Mouse (Mus musculus) embryonic facial prominence, embryonic 10.5 days (tissue): ENCODE measurements at regions not wholly inside any gene's neighbourhood (a gene's known extent, or its start where the extent isn't known, plus 50 kb on each side); places are given as distances from the start of the nearest gene placed in this dataset.

ENCODE experiments used
- DNase-seq: peaks from one replicate; pipeline ENCODE4 v3.0.0-alpha.2; 2017; ENCODE audit warnings: low spot score
- H3K27ac ChIP-seq: fragments of 300-500 bp; sonication (generic); replicated peaks from 2 replicates; pipeline ENCODE4 v1.5.1; 2016; ENCODE audit warnings: mild to moderate bottlenecking
- H3K27me3 ChIP-seq: fragments of 300-500 bp; sonication (generic); replicated peaks from 2 replicates; pipeline ENCODE4 v1.6.1; 2016; ENCODE audit warnings: low read depth, mild to moderate bottlenecking; ENCODE audit not compliant: poor library complexity, severe bottlenecking
- H3K36me3 ChIP-seq: fragments of 300-500 bp; sonication (generic); replicated peaks from 2 replicates; pipeline ENCODE4 v1.6.1; 2016; ENCODE audit warnings: mild to moderate bottlenecking, moderate library complexity
- H3K4me1 ChIP-seq: fragments of 300-500 bp; sonication (generic); 2 replicates; pipeline ENCODE4 v1.6.1; 2016
- H3K4me3 ChIP-seq: fragments of 300-500 bp; sonication (generic); 2 replicates; pipeline ENCODE4 v1.5.1; 2016; ENCODE audit warnings: mild to moderate bottlenecking, moderate library complexity
- H3K9me3 ChIP-seq: fragments of 300-500 bp; sonication (generic); 2 replicates; pipeline ENCODE4 v1.6.1; 2016; ENCODE audit warnings: mild to moderate bottlenecking
- WGBS: fragments of 180-500 bp; shearing (Covaris S2); methylation state at CpG from one replicate; pipeline ENCODE4 v1.1.7; 2016; 5-methylcytosine and 5-hydroxymethylcytosine counted together

DNA sequence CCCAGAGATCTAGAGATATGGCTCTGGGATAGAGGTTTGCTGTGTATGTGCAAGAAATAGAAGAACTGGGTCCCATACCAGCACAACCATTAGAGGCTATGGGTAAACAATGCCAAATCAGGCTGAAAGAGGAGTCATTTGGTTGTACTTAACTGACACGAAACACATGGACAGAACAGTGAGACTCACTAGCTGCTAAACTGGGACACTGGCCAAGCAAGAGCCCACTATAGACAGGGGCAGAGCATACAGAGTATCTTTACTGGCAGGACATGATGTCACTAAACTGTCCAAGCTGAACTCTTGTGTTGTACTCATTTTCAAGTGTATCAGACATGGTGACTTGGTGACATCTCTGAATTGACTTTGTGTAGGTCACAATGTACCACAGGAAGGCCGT, 371.3 kb upstream of the Dynlrb2 start:
- H3K9me3 ChIP-seq: no peaks in the 10 kb centered on the region
- whole genome bisulfite sequencing: 88% methylated on average over 2 of the region's 2 CpGs
- H3K27ac ChIP-seq: no peak overlapping the region
- DNase-seq: no peak
- H3K36me3 ChIP-seq: no peaks in the 10 kb centered on the region
- H3K4me1 ChIP-seq: no peaks in the 10 kb centered on the region
- no peaks in the 10 kb centered on the region for H3K27me3 ChIP-seq
- H3K4me3 ChIP-seq: no peak overlapping the region

DNA sequence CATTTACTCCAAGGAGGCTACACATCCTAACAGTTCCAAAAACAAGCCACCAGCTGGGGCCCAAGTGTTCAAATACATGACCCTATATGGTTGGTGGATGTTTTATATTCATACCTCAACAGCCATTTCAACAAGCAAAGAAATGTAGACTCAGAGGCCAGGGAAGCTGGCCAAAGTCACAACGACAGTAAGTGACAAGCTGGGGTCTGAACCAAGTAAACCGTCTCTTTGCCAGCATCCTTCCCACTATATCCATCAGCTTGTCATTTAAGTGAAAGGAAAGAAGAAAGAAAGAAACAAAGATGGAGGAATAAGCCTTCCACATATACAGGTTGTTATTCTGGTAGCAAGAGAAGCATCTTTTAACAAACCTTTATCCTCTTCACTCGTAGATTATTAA, 371.7 kb upstream of the Dynlrb2 start:
- Histone ChIP-seq H3K36me3 (no peaks in the 10 kb centered on the region), H3K27me3 (no peaks in the 10 kb centered on the region), H3K9me3 (no peaks in the 10 kb centered on the region), H3K4me3 (no peak overlapping the region), H3K4me1 (no peaks in the 10 kb centered on the region), H3K27ac (no peak overlapping the region)
- WGBS: 87% methylated on average over 3 of the region's 3 CpGs
- no peak for DNase-seq

DNA sequence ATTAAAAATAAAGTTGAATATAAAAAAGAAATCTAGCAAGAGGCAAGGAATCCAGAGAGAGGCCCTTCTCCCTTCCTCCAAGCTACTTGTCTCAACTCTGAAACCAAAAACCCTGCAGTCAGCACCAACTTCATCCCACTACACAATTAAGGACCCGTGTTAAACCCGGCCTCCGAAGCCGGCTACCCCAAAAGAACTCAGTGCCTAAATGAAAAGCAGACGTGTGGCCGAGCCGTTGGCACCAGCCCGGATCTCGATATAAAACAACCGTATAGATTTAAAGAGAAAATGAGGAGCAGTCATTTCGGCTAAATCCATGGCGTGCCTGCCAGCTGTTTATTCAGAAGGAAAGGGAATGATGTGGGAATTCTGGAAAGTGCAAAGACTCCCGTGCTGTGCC, 384.7 kb upstream of the Dynlrb2 start:
- peak; percentile 46 for DNase-seq
- Histone ChIP-seq H3K9me3 (no peaks in the 10 kb centered on the region), H3K4me1 (peaks cover 18% of the 10 kb centered on the region; the same call in 1 of the 2 replicates), H3K27ac (no peak overlapping the region), H3K4me3 (no peak overlapping the region), H3K36me3 (no peaks in the 10 kb centered on the region), H3K27me3 (no peaks in the 10 kb centered on the region; the same call in 1 of the 2 replicates)
- 55% methylated on average over 13 of the region's 13 CpGs for WGBS

DNA sequence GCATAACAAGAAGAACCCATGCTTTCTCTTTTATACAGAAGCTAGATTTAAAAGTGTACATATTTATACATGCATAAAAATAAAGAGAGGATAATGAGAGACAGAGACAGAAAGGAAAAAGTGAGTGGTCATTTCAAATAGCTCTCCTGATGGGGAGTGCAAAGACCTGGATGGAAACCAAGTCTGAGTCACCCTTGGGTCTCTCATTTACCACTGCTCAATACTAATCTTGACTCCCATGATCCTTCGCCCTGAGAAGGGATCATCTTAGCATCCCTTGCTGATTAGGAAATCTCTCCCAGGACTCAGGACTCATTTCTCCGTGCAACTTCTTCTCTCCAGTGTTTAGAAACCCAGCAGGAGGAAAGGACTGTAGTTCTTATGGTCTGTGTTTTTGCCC, 386.9 kb upstream of the Dynlrb2 start:
- WGBS: 79% methylated on average over 2 of the region's 2 CpGs
- H3K27me3 ChIP-seq: no peaks in the 10 kb centered on the region; the same call in none of the 2 replicates
- H3K36me3 ChIP-seq: no peaks in the 10 kb centered on the region
- H3K4me1 ChIP-seq: peaks cover 18% of the 10 kb centered on the region; the same call in 1 of the 2 replicates
- no peak overlapping the region for H3K27ac ChIP-seq
- H3K4me3 ChIP-seq: no peak overlapping the region
- H3K9me3 ChIP-seq: no peaks in the 10 kb centered on the region
- DNase-seq: no peak

DNA sequence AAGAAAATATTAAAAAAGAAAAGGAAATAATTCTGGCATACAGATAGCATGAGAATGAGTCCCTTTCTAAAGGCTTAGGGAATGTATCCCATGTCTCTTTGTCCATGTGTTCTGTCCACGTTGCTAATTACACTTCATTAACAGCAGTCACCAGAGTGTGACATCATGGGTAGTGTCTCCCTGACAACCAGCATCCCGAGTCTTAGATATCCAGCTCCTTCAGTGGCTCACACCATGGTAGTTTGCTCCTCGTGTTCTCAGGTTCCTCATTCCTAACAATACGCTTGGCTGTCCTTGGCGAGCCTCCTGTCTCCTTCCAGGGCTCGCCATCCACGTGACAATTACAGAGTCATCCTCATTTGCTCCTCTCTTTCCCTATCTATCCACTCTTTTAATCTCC, 388.1 kb upstream of the Dynlrb2 start:
- no peaks in the 10 kb centered on the region for H3K9me3 ChIP-seq
- peaks cover 18% of the 10 kb centered on the region; the same call in 1 of the 2 replicates for H3K4me1 ChIP-seq
- WGBS: 64% methylated on average over 7 of the region's 7 CpGs
- H3K27ac ChIP-seq: no peak overlapping the region
- no peaks in the 10 kb centered on the region for H3K36me3 ChIP-seq
- no peak for DNase-seq
- H3K27me3 ChIP-seq: no peaks in the 10 kb centered on the region; the same call in none of the 2 replicates
- H3K4me3 ChIP-seq: no peak overlapping the region

DNA sequence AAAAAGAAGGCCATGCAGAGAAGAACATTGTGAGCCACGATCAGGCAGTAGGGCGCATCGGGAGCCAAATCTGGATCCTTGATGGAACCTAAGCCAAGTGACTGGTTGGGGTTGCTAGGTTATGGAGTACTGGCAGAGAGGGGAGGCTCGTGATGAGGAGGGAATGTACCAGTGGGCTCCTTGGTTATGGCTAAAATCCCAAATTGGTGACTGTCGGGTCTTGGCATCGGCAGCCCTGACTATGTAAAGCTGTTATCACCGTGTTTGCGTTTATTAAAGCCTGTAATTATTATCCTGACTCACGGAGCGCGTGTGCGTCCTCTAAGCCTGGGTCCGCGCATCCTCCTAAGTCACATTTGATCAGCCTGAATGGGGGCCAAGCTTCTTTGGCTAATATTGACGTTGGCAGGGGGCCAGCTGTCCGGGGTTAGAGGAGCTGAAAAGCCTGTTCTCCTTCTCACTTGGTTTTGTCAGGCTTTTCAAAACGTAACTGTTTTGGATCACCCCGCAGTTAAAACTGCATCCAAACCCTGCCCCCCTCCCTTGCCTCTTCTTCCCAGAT, 388.9 kb upstream of the Dynlrb2 start:
- peak; percentile 42 for DNase-seq
- H3K4me1 ChIP-seq: peaks cover 18% of the 10 kb centered on the region; the same call in 1 of the 2 replicates
- H3K27me3 ChIP-seq: no peaks in the 10 kb centered on the region; the same call in none of the 2 replicates
- 62% methylated on average over 18 of the region's 18 CpGs for WGBS
- H3K4me3 ChIP-seq: no peak overlapping the region
- no peaks in the 10 kb centered on the region for H3K9me3 ChIP-seq
- no peak overlapping the region for H3K27ac ChIP-seq
- H3K36me3 ChIP-seq: no peaks in the 10 kb centered on the region

DNA sequence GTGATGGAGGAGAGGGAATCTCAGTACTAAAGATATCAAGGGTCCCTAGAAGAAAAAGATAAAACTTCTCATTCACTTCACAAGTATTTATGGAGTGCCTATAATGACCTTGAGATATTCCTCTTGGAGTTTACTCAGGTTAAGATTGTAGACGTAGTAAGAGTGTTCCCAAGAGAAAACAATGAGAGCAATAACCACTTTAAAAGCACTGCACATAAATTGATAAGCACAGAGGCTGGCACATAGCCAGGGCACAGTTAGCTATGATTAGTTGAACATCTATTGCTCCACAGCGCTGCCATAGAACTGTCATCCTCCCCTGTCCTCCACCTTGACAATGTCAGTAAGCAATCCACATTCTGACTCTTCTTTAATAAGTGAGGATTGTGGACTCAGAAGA, 389.8 kb upstream of the Dynlrb2 start:
- peaks cover 13% of the 10 kb centered on the region; the same call in 1 of the 2 replicates for H3K4me1 ChIP-seq
- no peak overlapping the region for H3K27ac ChIP-seq
- H3K9me3 ChIP-seq: no peaks in the 10 kb centered on the region
- H3K4me3 ChIP-seq: no peak overlapping the region
- no peak for DNase-seq
- H3K27me3 ChIP-seq: no peaks in the 10 kb centered on the region; the same call in none of the 2 replicates
- WGBS: 85% methylated on average over 2 of the region's 2 CpGs
- no peaks in the 10 kb centered on the region for H3K36me3 ChIP-seq

DNA sequence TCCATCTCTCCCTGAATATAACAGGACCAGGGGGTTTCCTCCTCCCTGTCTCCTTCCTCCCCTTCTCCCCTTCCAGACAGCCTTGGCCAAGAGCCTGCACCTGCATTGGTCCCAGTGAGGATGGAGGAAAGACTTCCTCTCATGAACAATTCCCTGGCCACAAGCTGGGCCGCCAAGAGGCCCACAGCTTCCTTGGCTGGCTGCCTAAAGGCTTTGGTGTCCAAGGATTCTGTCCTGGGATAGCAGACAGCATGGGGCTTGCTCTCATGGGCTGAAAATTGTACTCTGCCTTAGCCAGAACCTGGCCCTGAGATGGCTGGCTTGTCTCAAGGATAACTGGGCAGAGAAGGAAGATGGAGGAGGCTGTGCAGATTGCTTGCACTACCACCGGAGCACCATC, 390.3 kb upstream of the Dynlrb2 start:
- Histone ChIP-seq H3K9me3 (no peaks in the 10 kb centered on the region), H3K27me3 (no peaks in the 10 kb centered on the region; the same call in none of the 2 replicates), H3K36me3 (no peaks in the 10 kb centered on the region), H3K4me1 (peaks cover 13% of the 10 kb centered on the region; the same call in 1 of the 2 replicates), H3K27ac (no peak overlapping the region), H3K4me3 (no peak overlapping the region)
- 95% methylated on average over 2 of the region's 2 CpGs for WGBS
- DNase-seq: no peak

DNA sequence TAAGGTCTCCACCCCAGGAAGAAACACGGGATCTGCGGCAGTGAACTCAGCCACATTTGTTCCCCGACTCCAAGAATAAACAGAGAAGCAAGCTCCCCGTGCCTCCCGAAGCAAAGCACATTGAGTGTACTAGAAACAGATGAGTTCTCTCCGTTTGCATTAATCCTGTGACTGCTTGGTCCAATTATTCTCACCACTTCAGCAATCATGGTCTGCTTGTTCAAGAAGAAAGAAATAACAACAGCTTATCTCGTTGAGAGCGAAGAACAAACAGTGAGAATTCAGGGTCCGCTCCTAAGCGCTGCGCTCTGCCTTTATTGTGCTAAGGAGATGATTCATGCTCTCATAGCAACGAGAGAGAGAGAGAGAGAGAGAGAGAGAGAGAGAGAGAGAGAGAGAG, 393.6 kb upstream of the Dynlrb2 start:
- 64% methylated on average over 12 of the region's 12 CpGs for WGBS
- Histone ChIP-seq H3K27ac (no peak overlapping the region), H3K9me3 (no peaks in the 10 kb centered on the region), H3K4me3 (no peak overlapping the region), H3K36me3 (no peaks in the 10 kb centered on the region), H3K4me1 (peaks cover 7% of the 10 kb centered on the region; the same call in 1 of the 2 replicates), H3K27me3 (no peaks in the 10 kb centered on the region; the same call in none of the 2 replicates)
- no peak for DNase-seq

DNA sequence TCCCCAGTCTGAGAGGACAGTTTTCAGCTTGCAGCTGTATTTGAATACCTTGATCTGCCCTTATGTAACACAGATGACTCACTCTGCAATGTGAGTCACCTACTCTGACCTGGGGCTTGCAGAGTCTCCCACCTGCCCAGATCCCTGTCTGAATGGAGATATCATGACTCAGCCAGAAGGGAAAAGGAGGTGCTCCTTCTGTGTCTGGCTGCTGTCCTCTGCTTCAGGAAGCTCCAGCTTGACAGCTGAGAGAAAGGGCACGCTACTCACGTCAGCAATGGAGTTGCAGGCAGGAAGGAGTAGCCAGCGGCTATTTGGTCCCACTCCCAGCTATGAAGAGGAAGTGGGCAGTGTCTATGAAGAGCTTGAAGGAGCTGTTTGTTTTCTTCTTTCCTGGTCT, 389.1 kb upstream of the Maf start:
- Histone ChIP-seq H3K4me3 (no peak overlapping the region), H3K27ac (no peak overlapping the region), H3K4me1 (no peaks in the 10 kb centered on the region; the same call in 1 of the 2 replicates), H3K27me3 (no peaks in the 10 kb centered on the region), H3K9me3 (no peaks in the 10 kb centered on the region), H3K36me3 (no peaks in the 10 kb centered on the region)
- 43% methylated on average over 3 of the region's 3 CpGs for WGBS
- no peak for DNase-seq

DNA sequence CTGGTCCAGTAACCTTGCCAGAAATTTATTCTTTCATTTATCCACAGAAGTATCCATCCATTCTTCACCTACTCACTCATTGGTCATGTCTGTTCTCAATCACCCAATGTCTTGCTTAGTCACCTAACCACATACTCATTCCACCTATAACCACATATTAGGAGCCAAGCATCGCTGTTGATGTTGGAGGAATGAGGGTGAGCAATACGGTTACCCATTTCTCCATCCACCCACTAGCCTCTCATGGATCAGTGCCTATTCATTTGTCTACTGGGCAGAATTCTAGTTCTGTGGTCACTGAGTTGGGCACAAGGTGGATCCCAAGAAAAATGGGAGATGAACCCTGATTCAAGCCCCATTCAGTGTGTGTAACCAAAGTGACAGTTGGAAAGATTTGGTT, 375.6 kb upstream of the Maf start:
- Histone ChIP-seq H3K36me3 (no peaks in the 10 kb centered on the region), H3K27ac (no peak overlapping the region), H3K4me3 (no peak overlapping the region), H3K27me3 (no peaks in the 10 kb centered on the region), H3K9me3 (no peaks in the 10 kb centered on the region), H3K4me1 (no peaks in the 10 kb centered on the region)
- no peak for DNase-seq
- WGBS: 98% methylated on average over 2 of the region's 2 CpGs

DNA sequence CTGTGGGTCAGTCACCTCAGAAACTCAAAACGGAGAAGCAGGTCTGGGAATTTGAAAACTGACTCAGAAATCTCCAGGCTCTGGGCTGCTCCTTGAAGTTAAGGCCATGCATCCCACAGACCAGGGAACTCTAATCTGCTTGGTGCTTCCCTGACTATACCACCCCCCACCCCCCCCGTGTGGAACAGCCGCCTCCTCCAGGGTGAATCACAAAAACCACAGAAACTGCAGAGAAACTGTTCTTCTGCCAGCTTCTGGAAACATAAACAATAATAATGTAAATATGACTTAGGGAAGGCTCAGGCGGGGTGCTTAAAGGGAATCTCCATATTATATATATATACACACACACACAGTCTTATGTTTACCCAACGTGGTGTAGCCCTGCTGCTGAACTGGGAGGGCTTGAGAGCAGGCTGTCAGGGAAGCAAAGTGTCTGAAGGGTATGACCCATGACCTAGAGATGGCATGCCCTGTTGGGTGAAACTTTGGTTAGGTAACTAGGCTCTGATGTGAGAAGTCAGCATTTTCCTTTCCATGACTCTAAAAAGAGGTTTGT, 371.3 kb upstream of the Maf start:
- H3K4me3 ChIP-seq: no peak overlapping the region
- 73% methylated on average over 5 of the region's 5 CpGs for WGBS
- no peak for DNase-seq

DNA sequence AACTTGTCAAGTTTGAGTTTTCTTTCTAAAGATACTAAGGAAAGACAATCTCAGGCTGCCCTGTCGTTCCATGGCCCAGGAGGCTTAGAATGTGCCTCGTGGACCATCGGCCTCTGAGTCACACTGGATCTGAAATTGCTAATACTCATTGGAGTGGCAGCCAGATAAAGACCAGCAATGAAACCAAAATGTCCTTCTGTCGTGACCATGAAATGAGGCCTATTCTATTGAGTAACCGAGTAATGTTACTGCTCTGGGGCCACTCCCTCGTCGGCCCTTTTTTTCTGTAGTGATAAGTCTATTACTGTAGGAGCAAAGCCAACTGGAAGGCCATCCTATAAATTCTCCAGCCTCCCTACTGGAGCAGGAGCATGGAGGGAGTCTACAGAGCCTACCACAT, 363.9 kb upstream of the Maf start:
- no peaks in the 10 kb centered on the region for H3K27me3 ChIP-seq
- H3K9me3 ChIP-seq: no peaks in the 10 kb centered on the region
- DNase-seq: no peak
- no peak overlapping the region for H3K27ac ChIP-seq
- H3K36me3 ChIP-seq: no peaks in the 10 kb centered on the region
- no peak overlapping the region for H3K4me3 ChIP-seq
- WGBS: 92% methylated on average over 7 of the region's 7 CpGs
- no peaks in the 10 kb centered on the region for H3K4me1 ChIP-seq

More for the DNA sequence above, 371.3 kb upstream of the Maf start:
- Histone ChIP-seq H3K9me3 (no peaks in the 10 kb centered on the region), H3K36me3 (no peaks in the 10 kb centered on the region), H3K27ac (no peak overlapping the region), H3K27me3 (no peaks in the 10 kb centered on the region), H3K4me1 (no peaks in the 10 kb centered on the region)
